Mouse (Mus musculus) E14TG2a.4 (cell line): ENCODE measurements at regions not wholly inside any gene's neighbourhood (a gene's known extent, or its start where the extent isn't known, plus 50 kb on each side); places are given as distances from the start of the nearest gene placed in this dataset.

ENCODE experiments used
- CTCF ChIP-seq: conservative IDR thresholded peaks from 2 replicates; pipeline ENCODE4 v1.5.1; 2014; ENCODE audit warnings: low read length
- NANOG ChIP-seq: IDR thresholded peaks from 2 replicates; pipeline ENCODE4 v1.6.1; 2014; ENCODE audit warnings: borderline replicate concordance, low read length, mixed read lengths
- POU5F1 ChIP-seq: IDR thresholded peaks from 2 replicates; pipeline ENCODE4 v1.6.1; 2014; ENCODE audit warnings: low read length, borderline replicate concordance

- TF ChIP-seq CTCF (no peak), NANOG (no peak), POU5F1 (no peak)
Measured at GRCm38 (mm10) chr4:137120597-137120996, 72.0 kb upstream of the Zbtb40 start.
